Mouse (Mus musculus) neural tube, embryonic 12.5 days (tissue): ENCODE data around the gene Baiap2l2. TPM values are rescaled to one million over a fixed set of nuclear protein-coding genes. Genes with fewer than 3 reads are reported as not detected.

Source experiments
- ATAC-seq: fragments of 200-750 bp; cut with Nextera tagmentation; 2 replicates; pipeline ENCODE4 v1.8.0; 2017; ENCODE audit warnings: low read depth, mild to moderate bottlenecking, moderate TSS enrichment, moderate library complexity; ENCODE audit not compliant: low FRiP score
- H3K27ac ChIP-seq: fragments of 300-500 bp; sonication (generic); 2 replicates; pipeline ENCODE4 v1.5.1; 2016
- H3K27me3 ChIP-seq: fragments of 300-500 bp; sonication (generic); replicated peaks from 2 replicates; pipeline ENCODE4 v1.6.1; 2016; ENCODE audit warnings: mild to moderate bottlenecking
- H3K36me3 ChIP-seq: fragments of 300-500 bp; sonication (generic); 2 replicates; pipeline ENCODE4 v1.6.1; 2016; ENCODE audit warnings: mild to moderate bottlenecking
- H3K4me1 ChIP-seq: fragments of 300-500 bp; sonication (generic); 2 replicates; pipeline ENCODE4 v1.6.1; 2016
- H3K4me2 ChIP-seq: fragments of 300-500 bp; sonication (generic); replicated peaks from 2 replicates; pipeline ENCODE4 v1.6.1; 2016; ENCODE audit warnings: mild to moderate bottlenecking
- H3K4me3 ChIP-seq: fragments of 300-500 bp; sonication (generic); 2 replicates; pipeline ENCODE4 v1.5.1; 2016
- H3K9ac ChIP-seq: fragments of 300-500 bp; sonication (generic); 2 replicates; pipeline ENCODE4 v1.6.1; 2016; ENCODE audit warnings: mild to moderate bottlenecking
- H3K9me3 ChIP-seq: fragments of 300-500 bp; sonication (generic); 2 replicates; pipeline ENCODE4 v1.6.1; 2016; ENCODE audit warnings: mild to moderate bottlenecking
- WGBS: fragments of 180-500 bp; shearing (Covaris S2); methylation state at CpG from one replicate; pipeline ENCODE4 v1.1.7; 2016; 5-methylcytosine and 5-hydroxymethylcytosine counted together
- polyA plus RNA-seq: library from polyadenylated mRNA; unstranded; fragments of >200 nt; fragmentation: Nextera tagmentation; extraction: Ambion mirVana; gene quantifications from 2 replicates; pipeline ENCODE4 v1.2.1, GENCODE M21; 2016

Baiap2l2 gene
- polyA plus RNA-seq, 1 experiment from 2014 or later, result 2.6 TPM

DNA sequence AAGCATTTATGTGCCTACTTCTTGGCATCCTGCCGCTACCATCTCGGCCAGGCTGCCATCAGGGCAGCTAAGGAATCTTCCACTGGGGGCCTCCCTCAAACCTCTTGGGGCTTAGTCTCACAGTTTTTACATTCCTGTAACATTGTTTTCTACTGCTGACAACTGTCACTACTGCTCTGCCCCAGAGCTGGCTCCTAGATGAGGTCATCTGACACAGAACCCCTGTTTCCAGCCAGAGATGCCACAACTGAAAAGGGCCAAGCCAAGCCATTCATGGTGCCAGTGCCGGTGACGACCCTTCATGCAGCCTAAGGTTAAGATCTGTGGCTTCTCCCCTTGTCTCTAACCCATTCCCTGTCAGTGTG, 38.4 kb upstream of the Baiap2l2 start:
- H3K36me3 ChIP-seq, result no peaks in the 10 kb centered on the region
- peaks cover 19% of the 10 kb centered on the region for H3K4me1 ChIP-seq
- H3K4me3 ChIP-seq, result no peak overlapping the region
- no peaks in the 10 kb centered on the region for H3K27me3 ChIP-seq
- ATAC-seq, result no peak
- H3K9me3 ChIP-seq, result no peaks in the 10 kb centered on the region
- H3K27ac ChIP-seq, result no peak overlapping the region
- H3K9ac ChIP-seq, result no peak overlapping the region
- WGBS, result 86% methylated on average over 4 of the region's 4 CpGs
- H3K4me2 ChIP-seq, result no peak overlapping the region

DNA sequence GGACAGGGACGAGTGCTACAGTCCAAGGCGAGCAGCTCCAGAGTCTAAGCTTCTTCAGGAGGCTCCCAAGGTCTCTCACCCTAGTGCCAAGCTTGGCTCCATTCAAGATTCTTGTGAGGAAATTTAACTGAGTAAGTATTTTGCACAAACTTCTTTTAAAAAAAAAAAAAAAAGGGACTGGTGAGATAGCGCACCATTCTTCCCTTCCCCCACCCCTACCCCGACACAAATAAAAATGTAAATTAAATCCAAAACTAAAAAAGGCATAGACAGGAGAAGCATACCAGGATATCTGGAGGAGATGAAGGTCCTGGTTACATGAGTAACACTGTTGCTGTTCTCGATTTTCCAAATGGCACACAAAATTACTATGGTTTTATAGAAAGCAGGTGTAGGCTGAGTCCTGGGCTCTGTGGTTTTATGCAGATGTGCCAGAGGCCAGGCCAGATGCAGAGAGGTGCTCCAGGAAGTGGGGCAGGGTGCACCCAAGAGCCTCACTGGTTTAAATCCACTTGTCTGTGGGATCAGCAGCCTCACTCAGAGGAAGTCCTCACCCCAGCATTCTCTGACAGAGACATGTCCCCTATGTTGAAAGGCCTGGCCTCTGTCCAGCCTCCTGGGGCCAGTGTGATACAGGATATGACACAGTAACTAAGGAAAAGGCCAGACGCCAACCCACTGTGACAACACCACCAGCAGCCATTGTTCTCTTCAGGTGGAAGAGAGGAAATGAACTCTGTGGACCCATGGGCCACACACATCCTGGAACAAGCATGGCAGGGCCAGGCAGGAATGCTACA, 37.9 kb upstream of the Baiap2l2 start:
- H3K27ac ChIP-seq, result no peak overlapping the region
- WGBS, result 85% methylated on average over 6 of the region's 6 CpGs

DNA sequence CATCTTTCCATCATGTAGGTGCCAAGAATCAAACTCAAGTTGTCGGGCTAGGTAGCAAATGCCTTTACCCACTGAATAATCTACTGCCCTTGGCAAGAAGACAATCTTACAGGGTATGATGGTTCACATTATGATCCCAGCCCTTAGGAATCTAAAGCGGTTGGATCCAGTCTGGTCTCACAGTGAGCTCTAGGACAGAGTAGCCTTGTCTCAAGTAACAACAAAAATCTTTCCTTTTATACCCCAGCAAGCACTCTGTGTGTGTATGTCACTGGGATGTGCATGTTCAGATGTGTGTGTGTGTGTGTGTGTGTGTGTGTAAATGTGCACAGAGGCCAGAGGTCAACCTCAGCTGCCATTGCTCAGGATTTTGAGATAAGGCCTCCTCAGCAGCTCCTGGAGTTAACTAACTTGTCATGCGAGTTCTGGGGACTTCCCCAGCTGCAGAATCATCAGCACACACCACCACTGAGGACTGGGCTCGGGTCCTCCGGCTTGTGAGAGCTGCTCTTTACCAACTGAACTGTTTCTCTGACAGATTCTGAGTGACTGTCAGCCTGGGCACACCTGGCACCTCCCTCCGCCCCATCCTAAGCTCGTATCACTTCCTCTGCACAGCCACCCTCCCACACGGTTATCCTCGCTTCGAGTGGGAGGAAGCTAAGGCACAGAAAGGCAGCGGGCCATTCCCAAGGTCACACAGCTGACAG, 37.1 kb upstream of the Baiap2l2 start:
- Histone ChIP-seq H3K4me3 (no peak overlapping the region), H3K4me1 (peaks cover 19% of the 10 kb centered on the region), H3K27ac (no peak overlapping the region), H3K9me3 (no peaks in the 10 kb centered on the region), H3K9ac (no peak overlapping the region), H3K36me3 (peaks cover 4% of the 10 kb centered on the region; the same call in 1 of the 2 replicates), H3K27me3 (no peaks in the 10 kb centered on the region), H3K4me2 (no peak overlapping the region)
- no peak for ATAC-seq
- WGBS, result 80% methylated on average over 11 of the region's 11 CpGs

More for the DNA sequence above, 37.9 kb upstream of the Baiap2l2 start:
- no peaks in the 10 kb centered on the region for H3K9me3 ChIP-seq
- H3K4me2 ChIP-seq, result no peak overlapping the region
- no peak for ATAC-seq
- peaks cover 19% of the 10 kb centered on the region for H3K4me1 ChIP-seq
- no peak overlapping the region for H3K4me3 ChIP-seq
- no peak overlapping the region for H3K9ac ChIP-seq
- no peaks in the 10 kb centered on the region for H3K36me3 ChIP-seq
- H3K27me3 ChIP-seq, result no peaks in the 10 kb centered on the region

DNA sequence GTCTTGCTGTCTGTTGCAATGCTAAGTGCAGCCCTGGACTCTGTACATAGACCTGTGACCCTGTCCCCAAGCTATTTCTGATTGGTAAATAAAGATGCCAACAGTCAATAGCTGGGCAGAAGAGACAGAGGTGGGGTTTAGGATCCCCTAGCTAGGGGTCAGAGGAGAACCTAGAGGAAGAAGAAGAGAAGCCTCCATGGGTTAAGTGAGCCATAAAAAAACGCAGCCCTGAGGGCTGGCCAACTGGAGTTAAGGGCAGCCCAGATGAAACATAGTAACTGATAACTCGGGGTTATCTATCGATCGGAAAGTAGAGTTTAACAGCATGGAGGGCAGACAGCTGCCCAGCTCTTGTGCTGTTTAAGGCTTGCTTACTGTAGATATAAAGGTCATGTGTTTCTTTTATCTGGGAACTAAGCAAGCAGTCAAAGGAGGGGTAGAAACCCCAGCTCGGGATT, 36.4 kb upstream of the Baiap2l2 start:
- peaks cover 5% of the 10 kb centered on the region; the same call in 1 of the 2 replicates for H3K36me3 ChIP-seq
- WGBS, result 90% methylated on average over 5 of the region's 5 CpGs
- no peaks in the 10 kb centered on the region for H3K9me3 ChIP-seq
- H3K9ac ChIP-seq, result no peak overlapping the region
- no peaks in the 10 kb centered on the region for H3K27me3 ChIP-seq
- ATAC-seq, result no peak
- no peak overlapping the region for H3K4me2 ChIP-seq
- H3K4me3 ChIP-seq, result no peak overlapping the region
- H3K4me1 ChIP-seq, result peaks cover 14% of the 10 kb centered on the region
- no peak overlapping the region for H3K27ac ChIP-seq

DNA sequence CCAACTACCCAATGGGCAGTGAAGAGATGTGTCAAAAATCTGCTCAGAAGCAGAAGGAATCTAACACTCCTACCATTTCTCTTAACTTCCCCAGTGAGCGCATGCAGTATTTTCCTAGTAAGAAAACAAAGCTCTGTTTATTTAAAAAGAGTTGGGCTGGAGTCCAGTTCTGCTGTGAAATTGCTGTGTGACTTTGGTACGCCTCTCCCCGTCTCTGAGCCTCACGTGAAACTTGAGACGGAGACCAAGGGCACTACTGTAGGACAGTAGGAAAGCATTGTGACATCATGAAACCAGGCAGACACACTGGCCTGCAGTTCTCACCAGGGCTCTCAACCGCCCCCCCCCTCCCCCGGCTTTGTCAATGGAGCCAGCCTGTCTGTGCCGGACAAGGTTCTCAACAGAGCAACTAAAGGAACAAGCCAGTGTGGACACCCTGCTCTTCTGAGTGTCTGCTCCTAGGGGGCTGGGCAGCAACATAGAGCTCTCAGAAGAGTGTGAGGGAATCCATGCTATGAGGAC, 28.6 kb upstream of the Baiap2l2 start:
- Histone ChIP-seq H3K27ac (no peak overlapping the region), H3K27me3 (no peaks in the 10 kb centered on the region), H3K9ac (no peak overlapping the region), H3K36me3 (peaks cover 18% of the 10 kb centered on the region; the same call in 1 of the 2 replicates), H3K4me2 (no peak overlapping the region), H3K9me3 (no peaks in the 10 kb centered on the region), H3K4me3 (no peak overlapping the region), H3K4me1 (no peaks in the 10 kb centered on the region)
- no peak for ATAC-seq
- WGBS, result 76% methylated on average over 8 of the region's 8 CpGs

DNA sequence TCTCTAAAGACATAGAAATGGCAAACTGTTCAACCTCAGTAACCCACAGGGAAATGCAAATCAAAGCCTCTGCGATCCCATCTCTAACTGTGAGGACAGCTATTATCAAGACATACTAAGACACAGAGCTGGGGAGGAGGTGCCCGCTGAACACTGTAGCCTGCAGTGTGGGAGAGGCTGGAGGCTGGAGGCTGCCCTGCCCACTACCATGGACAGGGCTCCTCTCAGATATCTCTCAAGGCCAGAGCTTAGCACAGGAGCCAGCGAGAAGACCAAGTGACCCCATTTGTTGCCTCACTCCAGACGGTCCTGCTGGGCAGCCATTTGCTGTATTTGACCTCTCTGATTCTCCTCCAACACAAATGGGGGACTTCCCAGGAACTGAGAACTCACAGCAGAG, 22.5 kb upstream of the Baiap2l2 start:
- no peak overlapping the region for H3K4me2 ChIP-seq
- no peak overlapping the region for H3K4me3 ChIP-seq
- H3K4me1 ChIP-seq, result no peaks in the 10 kb centered on the region
- 66% methylated on average over 4 of the region's 4 CpGs for WGBS
- peaks cover 38% of the 10 kb centered on the region for H3K36me3 ChIP-seq
- no peaks in the 10 kb centered on the region for H3K27me3 ChIP-seq
- H3K9ac ChIP-seq, result no peak overlapping the region
- ATAC-seq, result no peak
- H3K27ac ChIP-seq, result no peak overlapping the region
- H3K9me3 ChIP-seq, result no peaks in the 10 kb centered on the region

DNA sequence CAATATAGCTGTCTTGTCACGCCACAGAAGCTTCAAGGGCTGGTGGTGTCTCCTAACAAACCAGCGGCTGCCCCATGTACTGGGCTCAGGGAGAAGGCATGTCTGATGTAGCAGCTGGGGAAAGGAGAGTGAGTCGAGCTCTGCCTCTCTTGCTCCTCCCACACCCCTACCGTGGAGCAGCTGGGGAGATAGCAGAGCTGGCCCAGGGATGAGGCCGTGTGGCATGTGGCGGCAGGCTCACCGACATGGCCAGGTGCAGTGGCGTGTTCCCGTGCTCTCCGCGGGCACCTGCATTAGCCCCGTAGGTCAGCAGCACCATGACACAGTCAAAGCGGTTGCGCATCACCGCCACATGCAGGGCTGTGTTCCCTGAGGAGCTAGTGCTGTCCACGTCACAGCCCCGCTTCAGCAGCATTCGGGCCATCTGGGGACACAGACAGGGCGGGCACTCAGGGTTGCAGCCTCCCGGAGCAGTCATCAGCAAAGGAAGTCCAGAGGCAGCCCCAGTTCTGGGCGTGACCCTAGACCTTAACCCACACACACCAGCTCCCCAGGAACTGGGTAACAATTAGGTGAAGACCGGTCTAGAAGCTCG, 20.8 kb upstream of the Baiap2l2 start:
- H3K36me3 ChIP-seq, result peaks cover 30% of the 10 kb centered on the region
- no peaks in the 10 kb centered on the region for H3K4me1 ChIP-seq
- WGBS, result 75% methylated on average over 23 of the region's 23 CpGs
- H3K4me2 ChIP-seq, result no peak overlapping the region
- H3K4me3 ChIP-seq, result no peak overlapping the region
- H3K9ac ChIP-seq, result no peak overlapping the region
- ATAC-seq, result no peak
- no peaks in the 10 kb centered on the region for H3K27me3 ChIP-seq
- H3K27ac ChIP-seq, result no peak overlapping the region
- H3K9me3 ChIP-seq, result no peaks in the 10 kb centered on the region

DNA sequence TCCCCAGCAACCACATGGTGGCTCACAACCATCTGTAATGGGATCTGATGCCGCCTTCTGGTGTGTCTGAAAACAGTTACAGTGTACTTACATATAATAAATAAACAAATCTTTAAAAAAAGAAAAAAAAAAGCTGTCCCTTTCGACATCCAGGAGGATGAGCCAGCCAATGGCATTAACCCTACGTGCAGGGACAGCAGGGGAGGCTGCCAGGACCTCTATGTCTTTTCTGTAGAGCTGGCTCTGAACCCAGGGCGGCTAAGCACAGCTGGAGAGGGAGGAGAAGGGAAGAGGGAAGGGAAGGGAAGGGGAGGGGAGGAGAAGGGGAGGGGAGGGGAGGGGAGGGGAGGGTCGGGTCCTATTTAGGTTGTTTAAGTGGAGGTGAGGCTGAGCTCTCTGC, 19.5 kb upstream of the Baiap2l2 start:
- H3K4me3 ChIP-seq, result no peak overlapping the region
- no peak overlapping the region for H3K27ac ChIP-seq
- no peaks in the 10 kb centered on the region for H3K27me3 ChIP-seq
- H3K36me3 ChIP-seq, result peaks cover 31% of the 10 kb centered on the region
- no peak overlapping the region for H3K4me2 ChIP-seq
- no peak for ATAC-seq
- H3K4me1 ChIP-seq, result no peaks in the 10 kb centered on the region
- no peaks in the 10 kb centered on the region for H3K9me3 ChIP-seq
- WGBS, result 69% methylated on average over 4 of the region's 5 CpGs
- no peak overlapping the region for H3K9ac ChIP-seq

DNA sequence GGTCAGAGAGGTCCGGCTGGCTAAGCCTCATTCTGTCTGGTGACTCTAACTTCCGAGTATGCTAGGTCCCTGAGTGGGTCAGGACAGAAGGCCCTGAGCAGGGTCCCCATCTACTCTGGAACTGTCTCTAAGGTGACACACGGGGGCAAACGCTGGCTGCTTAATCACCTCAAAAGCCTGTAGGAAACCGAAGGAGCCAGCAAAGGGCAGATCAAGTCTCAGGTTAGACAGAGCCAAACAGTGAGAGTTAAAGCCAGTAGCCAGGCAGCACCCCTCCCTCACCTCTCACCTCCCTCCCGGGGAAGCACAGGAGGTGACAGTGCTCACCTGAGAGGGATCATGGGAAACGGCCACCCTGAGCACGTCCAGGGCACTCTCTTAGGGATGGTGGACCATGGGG, 18.4 kb upstream of the Baiap2l2 start:
- Histone ChIP-seq H3K4me1 (no peaks in the 10 kb centered on the region), H3K4me2 (no peak overlapping the region), H3K27me3 (no peaks in the 10 kb centered on the region), H3K27ac (no peak overlapping the region), H3K4me3 (no peak overlapping the region), H3K9ac (no peak overlapping the region), H3K9me3 (no peaks in the 10 kb centered on the region), H3K36me3 (peaks cover 30% of the 10 kb centered on the region)
- WGBS, result 86% methylated on average over 8 of the region's 8 CpGs
- ATAC-seq, result no peak

DNA sequence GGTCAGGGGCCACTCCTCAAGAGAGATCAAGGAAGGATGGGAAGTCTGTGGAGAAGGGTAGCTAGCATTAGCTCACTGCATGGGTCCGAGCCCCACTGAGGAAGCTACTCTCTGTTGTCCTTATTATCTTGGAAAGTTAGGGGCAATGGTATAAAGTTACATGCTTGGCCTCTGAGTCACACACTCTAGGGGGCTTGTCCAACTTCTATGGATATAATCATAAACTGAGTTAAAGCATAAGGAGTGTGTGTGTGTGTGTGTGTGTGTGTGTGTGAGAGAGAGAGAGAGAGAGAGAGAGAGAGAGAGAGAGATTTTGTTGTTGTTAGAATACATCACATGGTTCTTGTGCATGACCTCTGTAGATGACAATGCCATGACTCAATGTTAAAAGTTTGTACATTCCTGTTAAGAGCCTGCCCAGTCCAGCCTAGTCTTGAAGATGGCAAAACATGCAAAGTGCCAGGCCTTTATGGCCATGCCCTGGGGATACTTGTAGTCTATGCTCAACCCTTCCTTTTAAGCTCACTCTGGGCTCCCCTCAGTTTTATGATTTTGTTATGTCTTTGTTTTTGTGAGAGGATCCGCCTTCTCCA, 14.3 kb upstream of the Baiap2l2 start:
- H3K4me3 ChIP-seq, result no peak overlapping the region
- H3K9me3 ChIP-seq, result no peaks in the 10 kb centered on the region
- no peak overlapping the region for H3K9ac ChIP-seq
- 79% methylated on average over 2 of the region's 2 CpGs for WGBS
- H3K4me1 ChIP-seq, result no peaks in the 10 kb centered on the region
- no peak for ATAC-seq
- no peaks in the 10 kb centered on the region for H3K27me3 ChIP-seq
- H3K36me3 ChIP-seq, result peaks cover 15% of the 10 kb centered on the region
- no peak overlapping the region for H3K27ac ChIP-seq
- no peak overlapping the region for H3K4me2 ChIP-seq

DNA sequence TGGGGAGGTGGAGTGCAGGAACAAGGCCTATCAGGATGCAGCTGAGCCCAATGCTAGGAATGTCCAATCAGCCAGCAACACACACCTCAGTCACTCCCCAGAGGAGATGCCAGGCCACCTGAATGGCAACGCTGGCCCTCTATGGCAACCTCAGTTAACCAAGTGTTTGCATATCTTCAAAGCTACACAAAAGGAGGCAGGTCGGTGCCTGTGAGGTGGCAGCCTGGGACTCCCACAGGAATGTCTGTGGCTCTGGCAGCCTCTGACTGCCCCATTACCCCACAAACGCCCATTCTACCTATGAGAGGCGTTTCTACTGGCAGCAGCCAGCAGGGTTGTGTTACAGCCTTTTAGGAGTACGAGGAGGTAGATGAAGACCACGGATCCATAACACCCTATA, 13.2 kb upstream of the Baiap2l2 start:
- Histone ChIP-seq H3K9me3 (no peaks in the 10 kb centered on the region), H3K4me3 (no peak overlapping the region), H3K27me3 (no peaks in the 10 kb centered on the region), H3K27ac (no peak overlapping the region), H3K4me1 (no peaks in the 10 kb centered on the region), H3K4me2 (no peak overlapping the region), H3K36me3 (peaks cover 6% of the 10 kb centered on the region), H3K9ac (no peak overlapping the region)
- WGBS, result 83% methylated on average over 6 of the region's 6 CpGs
- ATAC-seq, result no peak

DNA sequence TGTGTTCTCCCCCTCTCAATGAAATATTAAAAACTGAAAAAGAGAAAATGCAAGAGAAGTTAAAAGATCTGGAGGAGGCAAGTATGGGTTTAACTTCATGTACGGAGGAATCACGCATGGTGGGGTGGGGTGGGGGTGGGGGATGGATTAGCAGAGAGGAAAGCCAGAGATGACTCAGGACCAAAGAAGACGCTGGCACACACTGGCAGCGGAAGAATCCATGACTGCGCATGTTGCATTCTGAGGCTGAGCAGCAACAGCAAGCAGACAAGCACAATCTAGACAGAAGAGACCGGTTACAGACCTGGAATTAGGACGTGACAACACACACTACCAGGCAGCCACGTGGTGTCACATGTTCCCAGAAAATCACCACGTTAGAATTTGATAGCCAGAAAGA, 7.4 kb upstream of the Baiap2l2 start:
- Histone ChIP-seq H3K4me2 (no peak overlapping the region), H3K4me3 (no peak overlapping the region), H3K4me1 (no peaks in the 10 kb centered on the region), H3K27ac (no peak overlapping the region), H3K36me3 (peaks cover 10% of the 10 kb centered on the region; the same call in 1 of the 2 replicates), H3K9ac (no peak overlapping the region), H3K27me3 (no peaks in the 10 kb centered on the region), H3K9me3 (no peaks in the 10 kb centered on the region)
- WGBS, result 88% methylated on average over 9 of the region's 9 CpGs
- ATAC-seq, result no peak
